Mouse (Mus musculus) myocyte (in vitro differentiated cells): ENCODE results near the gene Tmem238. TPM values are rescaled to one million over a fixed set of nuclear protein-coding genes. Genes with fewer than 3 reads are reported as not detected.

Experiments used
- H3K27me3 ChIP-seq: one replicate; pipeline ENCODE4 v1.6.1; 2011; ENCODE audit not compliant: control insufficient read depth, insufficient read depth, insufficient read length
- H3K36me3 ChIP-seq: one replicate; pipeline ENCODE4 v1.6.1; 2011; ENCODE audit not compliant: control insufficient read depth, insufficient read depth
- H3K4me2 ChIP-seq: one replicate; pipeline ENCODE4 v1.6.1; 2011; ENCODE audit warnings: low read depth, control low read depth
- H3K4me3 ChIP-seq: one replicate; pipeline ENCODE4 v1.5.1; 2011; ENCODE audit warnings: mild to moderate bottlenecking, control low read depth, moderate library complexity
- H3K79me2 ChIP-seq: one replicate; pipeline ENCODE4 v1.6.1; 2011; ENCODE audit not compliant: control insufficient read depth, insufficient read depth
- H3ac ChIP-seq: one replicate; pipeline ENCODE4 v1.6.1; 2011; ENCODE audit not compliant: control insufficient read depth, insufficient read length
- CEBPB ChIP-seq: IDR thresholded peaks from 2 replicates; pipeline ENCODE4 v1.6.1; 2011; ENCODE audit warnings: mild to moderate bottlenecking, moderate library complexity; ENCODE audit not compliant: poor library complexity, insufficient read depth, severe bottlenecking
- E2F4 ChIP-seq: IDR thresholded peaks from one replicate; pipeline ENCODE4 v1.6.1; 2011; ENCODE audit warnings: mild to moderate bottlenecking, control low read depth, moderate library complexity; ENCODE audit not compliant: insufficient read depth
- MAX ChIP-seq: IDR thresholded peaks from one replicate; pipeline ENCODE4 v1.6.1; 2011; ENCODE audit warnings: low read depth, mild to moderate bottlenecking, control low read depth
- MYOD1 ChIP-seq, 3 experiments: IDR thresholded peaks; one replicate each; pipeline ENCODE4 v1.6.1; 2011; ENCODE audit warnings: control low read depth in 2 of 3, low read depth in 2 of 3, mild to moderate bottlenecking in 2 of 3, moderate library complexity in 1 of 3; ENCODE audit not compliant: insufficient read length in 2 of 3, control insufficient read depth in 1 of 3
- MYOG ChIP-seq, 3 experiments: IDR thresholded peaks; one replicate each; pipeline ENCODE4 v1.6.1; 2011; ENCODE audit warnings: control low read depth in 2 of 3, low read depth in 2 of 3, mild to moderate bottlenecking in 2 of 3; ENCODE audit not compliant: insufficient read length in 2 of 3, control insufficient read depth in 1 of 3, insufficient read depth in 1 of 3
- POLR2A ChIP-seq: IDR thresholded peaks from one replicate; pipeline ENCODE4 v1.6.1; 2011; ENCODE audit warnings: low read depth, mild to moderate bottlenecking, control low read depth, moderate library complexity; ENCODE audit not compliant: insufficient read length
- POLR2AphosphoS2 ChIP-seq: IDR thresholded peaks from one replicate; pipeline ENCODE4 v1.6.1; 2011; ENCODE audit warnings: low read depth, control low read depth; ENCODE audit not compliant: insufficient read length
- REST ChIP-seq: IDR thresholded peaks from one replicate; pipeline ENCODE4 v1.6.1; 2011; ENCODE audit warnings: mild to moderate bottlenecking, control low read depth, moderate library complexity; ENCODE audit not compliant: insufficient read depth, insufficient read length
- SRF ChIP-seq: IDR thresholded peaks from one replicate; pipeline ENCODE4 v1.6.1; 2011; ENCODE audit warnings: low read depth; ENCODE audit not compliant: control insufficient read depth, insufficient read length
- TCF12 ChIP-seq: IDR thresholded peaks from one replicate; pipeline ENCODE4 v1.6.1; 2011; ENCODE audit warnings: mild to moderate bottlenecking, control low read depth; ENCODE audit not compliant: poor library complexity, insufficient read depth, severe bottlenecking
- TCF3 ChIP-seq: IDR thresholded peaks from one replicate; pipeline ENCODE4 v1.6.1; 2011; ENCODE audit warnings: low read depth, control low read depth; ENCODE audit not compliant: insufficient read length
- USF1 ChIP-seq: IDR thresholded peaks from one replicate; pipeline ENCODE4 v1.6.1; 2011; ENCODE audit warnings: low read depth, mild to moderate bottlenecking, control low read depth, moderate library complexity
- polyA plus RNA-seq: library from polyadenylated mRNA; unstranded; fragments of >200 nt; fragmentation: generic; extraction: Trizol; gene quantifications from one replicate; pipeline ENCODE4 v1.2.1, GENCODE M21; 2012; ENCODE audit warnings: missing spikeins

The Tmem238 gene
- polyA plus RNA-seq, 1 experiment = 7.1 TPM

DNA sequence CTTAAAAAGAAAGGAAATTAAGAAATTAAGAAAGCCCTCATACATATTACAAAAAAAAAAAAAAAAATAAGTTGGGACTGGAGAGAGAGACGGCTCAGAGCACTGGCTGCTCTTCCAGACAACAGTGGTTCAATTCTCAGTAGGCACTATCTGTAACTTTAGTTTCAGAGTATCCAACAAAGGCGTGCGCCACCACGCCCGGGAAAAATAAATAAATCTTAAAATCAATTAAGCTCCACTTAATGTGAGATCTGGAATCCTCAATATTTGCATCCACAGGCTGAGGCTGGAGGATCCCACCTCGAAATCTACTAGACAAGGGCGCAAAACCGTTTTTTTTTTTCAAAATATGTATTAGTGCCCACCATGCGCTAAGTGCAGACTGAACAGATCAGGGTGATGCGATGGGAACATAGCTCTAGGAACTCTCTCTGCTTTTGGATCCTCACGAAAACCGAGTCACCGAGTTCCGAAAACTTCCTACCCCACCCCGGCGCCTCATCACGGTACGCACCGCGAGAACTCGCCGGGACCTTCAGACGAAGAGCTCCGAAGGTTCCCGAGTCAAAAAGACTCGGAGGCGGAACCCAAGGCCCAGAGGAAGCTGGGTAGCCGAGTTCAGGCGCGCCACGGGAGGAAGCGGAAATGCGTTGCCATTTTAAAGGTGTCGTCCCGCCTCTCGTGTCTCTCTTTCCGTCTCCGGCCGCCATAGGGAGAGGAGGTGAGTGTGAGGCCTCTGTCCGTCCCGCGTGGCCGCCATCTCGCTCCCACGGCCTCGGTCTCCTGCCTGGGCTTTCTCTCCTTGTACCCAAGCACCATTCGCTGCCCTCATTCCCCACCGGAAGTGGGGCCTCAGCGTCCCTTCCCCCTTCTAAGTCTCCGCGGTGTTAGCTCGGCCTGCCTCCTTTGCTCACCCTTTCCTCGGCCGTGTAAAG lies 3.1 kb upstream of the Tmem238 start, which contains the start of gene Rpl28:
Rpl28 (plus strand) TSS at position 597 of the 935 bp plus-strand sequence.
- Histone ChIP-seq H3K4me3 (peak within 1 kb of the TSS; percentile 96), H3K4me2 (peak within 1 kb of the TSS; percentile 97), H3K27me3 (no peaks in the 10 kb centered on the region), H3K36me3 (peaks cover 28% of the 10 kb centered on the region), H3ac (peak within 1 kb of the TSS; percentile 83), H3K79me2 (peaks cover 25% of the 10 kb centered on the region)
- TF ChIP-seq REST = peak; percentile 58
- TF ChIP-seq SRF = peak; percentile 18
- peak; percentile 99 for TF ChIP-seq POLR2A
- TF ChIP-seq POLR2AphosphoS2 = peak; percentile 99
- no peak for TF ChIP-seq USF1

- Histone ChIP-seq H3K27me3 (no peaks in the 10 kb centered on the region), H3ac (peak overlapping the region; percentile 97), H3K36me3 (no peaks in the 10 kb centered on the region), H3K79me2 (peaks cover 10% of the 10 kb centered on the region), H3K4me2 (peak overlapping the region; percentile 55), H3K4me3 (peak overlapping the region; percentile 26)
- TF ChIP-seq CEBPB (no peak), POLR2A (peak; percentile 62), MYOG (IDR thresholded peaks at IDR 0.05; ENCODE audit: control insufficient read depth in 1 of 3, insufficient read depth in 1 of 3, insufficient read length in 2 of 3, low read depth in 2 of 3) (peak in 2 of 3 experiments; percentile 25 to 27), REST (no peak), TCF3 (no peak), MYOD1 (IDR thresholded peaks at IDR 0.05; ENCODE audit: control insufficient read depth in 1 of 3, insufficient read length in 2 of 3, low read depth in 2 of 3) (peak in 1 of 3 experiments; percentile 36), MAX (peak; percentile 13), USF1 (no peak), TCF12 (no peak), E2F4 (no peak), POLR2AphosphoS2 (peak; percentile 70), SRF (no peak)
Measured at GRCm38 (mm10) chr7:4788499-4789435, 689 bp downstream of the Tmem238 start.

DNA sequence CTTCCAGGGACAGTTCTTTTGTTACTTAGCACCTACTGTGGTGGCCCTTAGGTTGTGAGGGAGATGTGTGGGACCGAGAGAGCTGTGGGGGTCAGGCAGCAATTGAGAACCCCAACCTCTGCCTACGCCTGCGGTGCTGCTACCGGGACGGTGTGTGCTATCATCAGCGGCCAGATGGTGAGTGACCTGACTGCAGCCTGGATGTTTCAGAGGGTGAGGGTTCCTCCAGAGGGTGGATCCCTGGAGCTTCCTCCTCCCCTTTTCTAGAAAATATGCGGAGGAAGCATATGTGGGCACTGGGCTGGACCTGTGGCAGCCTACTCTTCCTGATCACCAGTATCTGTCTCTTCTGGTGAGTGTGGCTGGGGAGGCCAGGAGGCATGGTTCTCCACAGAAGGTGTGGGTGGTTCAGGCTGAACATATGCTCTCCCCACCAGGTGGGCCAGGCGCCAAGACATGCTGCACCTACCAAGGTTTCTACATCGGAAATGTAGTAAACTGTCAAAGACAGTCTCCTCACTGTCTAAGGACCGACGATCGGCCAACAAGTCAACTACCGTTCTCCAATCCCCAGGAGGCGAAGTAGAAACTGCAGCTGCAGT lies 5.7 kb downstream of the Tmem238 start:
- H3K36me3 ChIP-seq = no peaks in the 10 kb centered on the region
- H3K79me2 ChIP-seq = no peaks in the 10 kb centered on the region
- H3K4me3 ChIP-seq = no peak overlapping the region
- H3K27me3 ChIP-seq = no peaks in the 10 kb centered on the region
- H3K4me2 ChIP-seq = no peak overlapping the region
- H3ac ChIP-seq = no peak overlapping the region
- TF ChIP-seq REST (no peak), POLR2A (no peak), POLR2AphosphoS2 (no peak), MAX (no peak), MYOG (IDR thresholded peaks at IDR 0.05; ENCODE audit: control insufficient read depth in 1 of 3, insufficient read depth in 1 of 3, insufficient read length in 2 of 3, low read depth in 2 of 3) (no peak), MYOD1 (IDR thresholded peaks at IDR 0.05; ENCODE audit: control insufficient read depth in 1 of 3, insufficient read length in 2 of 3, low read depth in 2 of 3) (no peak), TCF3 (no peak), E2F4 (no peak), USF1 (no peak), CEBPB (no peak), SRF (no peak), TCF12 (no peak)

DNA sequence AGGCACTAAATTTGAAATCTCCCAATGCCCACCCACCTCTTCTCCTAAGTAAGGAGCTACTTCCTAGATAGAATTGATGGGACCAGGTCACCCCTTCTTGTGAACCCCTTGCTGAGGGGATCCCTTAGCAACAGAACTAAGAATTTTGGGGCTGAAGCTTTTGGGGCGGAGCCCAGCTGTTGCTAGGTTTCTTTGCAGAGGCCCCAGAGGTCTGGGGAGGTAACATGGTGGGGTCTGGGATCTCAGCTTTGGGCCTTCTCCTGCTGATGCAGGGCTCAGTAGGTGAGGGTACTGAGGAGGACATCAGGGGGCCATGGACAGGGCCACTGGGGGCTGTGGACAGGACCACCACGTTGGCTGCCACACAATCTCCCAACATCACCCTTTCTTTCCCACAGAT lies 6.7 kb downstream of the Tmem238 start, which contains the start of the genes Il11 and Tmem190:
Il11 (minus strand) TSS at position 101 of the 400 bp plus-strand sequence.
Tmem190 (plus strand) TSS at position 179 of the 400 bp plus-strand sequence.
- Histone ChIP-seq H3K79me2 (no peaks in the 10 kb centered on the region), H3K36me3 (no peaks in the 10 kb centered on the region), H3K4me3 (no peak within 1 kb of the TSS), H3ac (no peak within 1 kb of the TSS), H3K27me3 (no peaks in the 10 kb centered on the region), H3K4me2 (no peak within 1 kb of the TSS)
- TF ChIP-seq SRF (no peak), MAX (no peak), REST (no peak), POLR2AphosphoS2 (no peak), USF1 (no peak), E2F4 (no peak), CEBPB (no peak), MYOD1 (IDR thresholded peaks at IDR 0.05; ENCODE audit: control insufficient read depth in 1 of 3, insufficient read length in 2 of 3, low read depth in 2 of 3) (no peak), MYOG (IDR thresholded peaks at IDR 0.05; ENCODE audit: control insufficient read depth in 1 of 3, insufficient read depth in 1 of 3, insufficient read length in 2 of 3, low read depth in 2 of 3) (no peak), TCF12 (no peak)
